Mouse (Mus musculus) olfactory bulb, adult 2 months (tissue): ENCODE data around the gene Tldc2.

Source experiments
- CTCF ChIP-seq: fragments of 200-500 bp; IDR thresholded peaks from 2 replicates; pipeline ENCODE4 v1.5.1; 2012; ENCODE audit warnings: low read depth, mild to moderate bottlenecking, low read length, moderate library complexity; ENCODE audit not compliant: insufficient read depth
- POLR2A ChIP-seq: fragments of 200-500 bp; IDR thresholded peaks from 2 replicates; pipeline ENCODE4 v1.6.1; 2012; ENCODE audit warnings: mild to moderate bottlenecking, low read depth, low read length, moderate library complexity; ENCODE audit not compliant: insufficient read depth

DNA sequence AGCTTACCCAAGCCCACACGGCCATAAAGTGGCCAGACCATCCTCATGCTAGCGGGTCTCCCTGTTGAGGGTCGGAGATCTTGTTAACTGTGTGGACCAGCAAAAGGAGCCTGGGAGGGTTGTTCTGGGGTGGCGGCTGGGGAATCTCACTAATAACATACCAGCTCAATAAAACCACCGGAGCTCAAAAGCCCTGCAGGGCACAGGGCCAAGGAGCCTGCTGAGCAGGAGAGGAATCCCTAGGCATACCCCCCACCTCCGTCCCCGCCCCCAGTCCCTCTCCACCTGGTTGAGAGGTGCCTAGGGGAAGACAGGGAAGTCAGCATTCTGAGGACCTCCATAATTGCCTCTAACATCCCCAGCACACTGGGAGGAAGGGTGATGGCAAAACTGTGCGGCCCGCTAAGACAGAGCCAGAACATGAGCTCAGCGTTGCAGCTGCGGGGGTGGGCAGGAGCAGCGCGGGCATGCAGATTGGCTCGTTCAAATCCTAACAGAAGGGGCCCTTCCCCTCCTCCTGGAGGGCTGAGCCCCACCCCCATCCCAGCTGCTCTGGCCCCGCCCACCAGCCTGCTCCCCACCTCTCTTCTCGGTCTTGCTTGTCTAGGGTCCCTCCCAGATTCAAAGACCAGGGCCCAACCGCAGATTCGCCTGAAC is 28.4 kb upstream of the Tldc2 start:
- TF ChIP-seq CTCF (no peak), POLR2A (no peak)
